Mouse (Mus musculus): ENCODE measurements at regions not wholly inside any gene's neighbourhood (a gene's known extent, or its start where the extent isn't known, plus 50 kb on each side); places are given as distances from the start of the nearest gene placed in this dataset.

GRCm38 (mm10) chr10:17382990-17383389 is 340.0 kb upstream of the Cited2 start:
- no peak overlapping the region for H3K27ac ChIP-seq
- no peak for DNase-seq (ENCODE audit: low spot score in 2 of 2)
- TF ChIP-seq CTCF (conservative IDR thresholded peaks at IDR 0.05) = no peak
- H3K4me3 ChIP-seq = no peak overlapping the region

GRCm38 (mm10) chr10:17385181-17385580 is 337.8 kb upstream of the Cited2 start:
- DNase-seq (ENCODE audit: low spot score in 2 of 2) = no peak
- TF ChIP-seq CTCF (conservative IDR thresholded peaks at IDR 0.05) = no peak
- Histone ChIP-seq H3K4me3 (no peak overlapping the region), H3K27ac (no peak overlapping the region)

GRCm38 (mm10) chr10:17387296-17387695 is 335.7 kb upstream of the Cited2 start:
- no peak overlapping the region for H3K4me3 ChIP-seq
- H3K27ac ChIP-seq = no peak overlapping the region
- no peak for TF ChIP-seq CTCF (conservative IDR thresholded peaks at IDR 0.05)
- no peak for DNase-seq (ENCODE audit: low spot score in 2 of 2)

- DNase-seq (ENCODE audit: low spot score in 2 of 2) = no peak
- Histone ChIP-seq H3K27ac (no peak overlapping the region), H3K4me3 (no peak overlapping the region)
- no peak for TF ChIP-seq CTCF (conservative IDR thresholded peaks at IDR 0.05)
Observed at GRCm38 (mm10) chr10:17395495-17396224, 327.4 kb upstream of the Cited2 start.

GRCm38 (mm10) chr10:17403899-17404298 is 319.1 kb upstream of the Cited2 start:
- H3K27ac ChIP-seq = no peak overlapping the region
- no peak overlapping the region for H3K4me3 ChIP-seq

GRCm38 (mm10) chr10:17407854-17408606 is 315.0 kb upstream of the Cited2 start:
- TF ChIP-seq CTCF (conservative IDR thresholded peaks at IDR 0.05) = no peak
- Histone ChIP-seq H3K27ac (no peak overlapping the region), H3K4me3 (no peak overlapping the region)
- no peak for DNase-seq (ENCODE audit: low spot score in 2 of 2)

More at GRCm38 (mm10) chr10:17403899-17404298, 319.1 kb upstream of the Cited2 start:
- DNase-seq (ENCODE audit: low spot score in 2 of 2) = no peak
- no peak for TF ChIP-seq CTCF (conservative IDR thresholded peaks at IDR 0.05)

- Histone ChIP-seq H3K4me3 (no peak overlapping the region), H3K27ac (no peak overlapping the region)
- no peak for TF ChIP-seq CTCF (conservative IDR thresholded peaks at IDR 0.05)
- no peak for DNase-seq (ENCODE audit: low spot score in 2 of 2)
Observed at GRCm38 (mm10) chr10:17408781-17409180, 314.2 kb upstream of the Cited2 start.

- Histone ChIP-seq H3K27ac (no peak overlapping the region), H3K4me3 (no peak overlapping the region)
- no peak for DNase-seq (ENCODE audit: low spot score in 2 of 2)
- no peak for TF ChIP-seq CTCF (conservative IDR thresholded peaks at IDR 0.05)
Observed at GRCm38 (mm10) chr10:17411300-17411987, 311.6 kb upstream of the Cited2 start.

- no peak for DNase-seq (ENCODE audit: low spot score in 2 of 2)
- Histone ChIP-seq H3K4me3 (no peak overlapping the region), H3K27ac (no peak overlapping the region)
- no peak for TF ChIP-seq CTCF (conservative IDR thresholded peaks at IDR 0.05)
Observed at GRCm38 (mm10) chr10:17415112-17415511, 307.9 kb upstream of the Cited2 start.

GRCm38 (mm10) chr10:17416121-17416520 is 306.9 kb upstream of the Cited2 start:
- no peak overlapping the region for H3K27ac ChIP-seq
- no peak overlapping the region for H3K4me3 ChIP-seq
- no peak for DNase-seq (ENCODE audit: low spot score in 2 of 2)
- no peak for TF ChIP-seq CTCF (conservative IDR thresholded peaks at IDR 0.05)

GRCm38 (mm10) chr10:17417394-17417793 is 305.6 kb upstream of the Cited2 start:
- Histone ChIP-seq H3K4me3 (no peak overlapping the region), H3K27ac (no peak overlapping the region)
- DNase-seq (ENCODE audit: low spot score in 2 of 2) = no peak
- TF ChIP-seq CTCF (conservative IDR thresholded peaks at IDR 0.05) = no peak

- H3K4me3 ChIP-seq = no peak overlapping the region
- DNase-seq (ENCODE audit: low spot score in 2 of 2) = no peak
- TF ChIP-seq CTCF (conservative IDR thresholded peaks at IDR 0.05) = no peak
- H3K27ac ChIP-seq = no peak overlapping the region
Observed at GRCm38 (mm10) chr10:17418227-17418685, 304.8 kb upstream of the Cited2 start.

Measured in layer of hippocampus, adult 2 months (tissue).